Mouse (Mus musculus) embryo, embryonic 11.5 days (tissue): Measurements from ENCODE around the gene Dusp7.

Experiments
- DNase-seq: peaks from one replicate; pipeline ENCODE4 v3.0.0-alpha.2; 2012; ENCODE audit warnings: low read depth, low spot score

Gene Dusp7

GRCm38 (mm10) chr9:106386181-106386864 lies 17.9 kb downstream of the Dusp7 start:
- DNase-seq, result no peak

DNA sequence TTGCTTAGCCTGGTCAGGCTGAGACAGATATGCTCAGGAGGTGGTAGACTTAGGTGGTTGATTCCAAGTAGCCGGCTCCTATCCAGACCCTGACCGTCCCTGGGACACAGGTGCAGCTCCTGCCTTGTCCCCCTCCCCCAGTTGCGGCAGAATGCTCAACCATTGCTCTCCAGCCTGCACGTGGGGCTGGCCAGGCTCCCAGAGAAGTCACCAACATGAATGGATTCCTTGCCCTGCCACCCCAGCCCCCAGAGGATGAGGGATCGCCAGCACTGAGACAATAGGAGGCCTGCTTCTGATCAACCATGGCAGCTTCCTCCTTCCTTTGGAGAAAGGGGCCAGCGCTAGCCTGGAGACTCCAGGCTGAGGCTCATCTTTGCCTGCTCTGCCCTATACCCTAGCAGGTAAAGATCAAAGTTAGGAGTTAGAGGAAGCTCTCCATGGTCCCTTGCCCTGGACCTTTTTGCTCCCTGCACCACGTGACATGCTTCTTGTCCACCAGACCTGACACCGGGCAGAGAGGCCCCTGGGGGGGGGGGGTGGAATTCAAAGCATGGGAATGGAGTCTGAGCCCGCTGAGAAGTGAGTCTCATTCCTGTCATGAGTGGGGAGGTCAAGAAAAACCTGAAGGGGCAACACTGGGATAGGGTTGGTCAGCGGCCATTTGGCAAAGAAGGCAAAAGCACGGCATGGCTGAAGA lies 24.5 kb downstream of the Dusp7 start:
- no peak for DNase-seq

- DNase-seq, result no peak
Observed at GRCm38 (mm10) chr9:106393548-106393947, 25.1 kb downstream of the Dusp7 start.

DNA sequence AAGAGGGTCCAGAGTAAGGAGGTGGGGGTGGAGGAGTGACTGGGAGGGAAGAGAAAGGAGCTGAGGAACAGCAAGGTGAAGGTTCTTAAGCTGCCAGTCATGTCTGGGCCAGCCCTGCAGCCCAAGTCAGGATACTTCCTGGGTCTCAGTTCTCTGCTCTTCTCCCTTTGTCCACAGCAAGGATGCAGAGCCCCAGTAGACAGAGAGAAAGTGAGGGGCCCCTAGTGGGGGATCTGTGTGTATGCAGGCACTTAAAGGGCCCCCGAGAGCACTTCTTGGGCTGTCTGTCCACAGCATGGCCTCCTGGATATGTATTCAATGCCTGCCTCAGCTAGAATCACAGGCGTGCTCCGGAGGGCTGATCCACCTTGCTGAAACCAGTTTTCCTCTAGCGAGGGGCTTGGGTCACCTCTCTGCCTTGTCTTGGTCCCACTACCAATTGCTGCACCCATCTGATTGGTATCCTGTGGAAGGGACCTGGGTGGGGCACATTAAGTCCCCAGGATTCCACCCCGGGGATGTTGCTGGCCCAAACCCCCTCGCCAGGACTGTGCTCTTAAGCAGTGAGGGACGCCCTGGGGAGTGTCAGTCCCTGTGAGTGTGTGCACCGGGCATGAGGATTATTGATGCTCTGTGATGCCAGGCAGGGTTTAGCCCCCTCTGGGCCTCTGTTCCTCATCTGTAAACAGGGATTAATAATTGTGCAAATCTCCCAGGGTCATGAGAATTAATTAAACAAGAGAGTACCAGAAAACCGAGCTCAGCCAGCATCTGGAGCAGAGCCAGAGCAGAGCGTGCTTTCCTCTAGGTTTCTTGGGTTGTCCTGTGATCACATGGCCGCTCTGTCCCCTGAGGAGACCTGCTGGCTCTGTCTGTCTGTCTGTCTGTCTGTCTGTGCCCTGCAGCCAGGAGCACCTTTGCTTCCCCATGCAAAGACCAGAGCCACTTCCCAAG lies 26.5 kb downstream of the Dusp7 start:
- no peak for DNase-seq

DNA sequence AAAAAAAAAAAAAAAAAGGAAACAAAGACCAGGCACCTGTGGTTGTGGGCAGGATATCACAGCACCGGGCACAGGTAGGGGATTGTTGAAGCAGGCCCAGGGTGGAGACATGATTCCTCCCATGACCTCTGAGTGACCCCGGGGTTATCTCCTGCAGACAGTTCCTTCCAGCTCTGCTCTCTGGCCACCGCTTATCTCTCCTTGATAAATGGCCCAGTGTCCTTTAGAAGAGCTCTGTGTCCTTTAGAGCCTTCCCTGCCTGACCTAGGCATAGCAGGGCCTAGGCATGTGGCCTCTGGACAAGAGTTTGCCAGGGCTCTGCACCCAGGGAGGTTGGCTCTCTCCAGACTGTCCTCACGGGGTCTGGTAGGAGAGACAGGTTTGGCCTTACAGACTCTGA lies 29.3 kb downstream of the Dusp7 start:
- no peak for DNase-seq

GRCm38 (mm10) chr9:106398667-106399311 lies 30.4 kb downstream of the Dusp7 start:
- DNase-seq, result no peak

- DNase-seq, result no peak
Observed at GRCm38 (mm10) chr9:106399808-106400207, 31.4 kb downstream of the Dusp7 start.

DNA sequence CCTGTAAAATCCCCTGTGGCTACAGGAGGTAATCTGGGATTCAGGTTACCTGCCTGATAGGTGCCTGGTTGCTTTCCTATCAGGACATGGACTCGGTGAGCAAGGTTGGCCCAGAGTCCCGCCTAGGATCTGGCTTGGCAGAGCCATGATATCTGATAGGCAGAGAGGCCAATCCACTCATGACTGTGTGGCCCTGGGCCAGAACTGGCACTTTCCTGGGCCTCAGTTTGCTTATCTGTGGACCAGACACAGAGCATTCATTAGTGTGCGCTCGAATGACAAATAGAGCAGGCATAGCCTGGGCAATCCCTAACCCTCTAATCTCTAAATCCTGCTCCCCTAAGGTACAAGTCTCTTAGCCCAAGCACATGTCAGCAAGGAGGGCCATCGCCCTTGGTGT lies 33.7 kb downstream of the Dusp7 start:
- DNase-seq, result no peak

DNA sequence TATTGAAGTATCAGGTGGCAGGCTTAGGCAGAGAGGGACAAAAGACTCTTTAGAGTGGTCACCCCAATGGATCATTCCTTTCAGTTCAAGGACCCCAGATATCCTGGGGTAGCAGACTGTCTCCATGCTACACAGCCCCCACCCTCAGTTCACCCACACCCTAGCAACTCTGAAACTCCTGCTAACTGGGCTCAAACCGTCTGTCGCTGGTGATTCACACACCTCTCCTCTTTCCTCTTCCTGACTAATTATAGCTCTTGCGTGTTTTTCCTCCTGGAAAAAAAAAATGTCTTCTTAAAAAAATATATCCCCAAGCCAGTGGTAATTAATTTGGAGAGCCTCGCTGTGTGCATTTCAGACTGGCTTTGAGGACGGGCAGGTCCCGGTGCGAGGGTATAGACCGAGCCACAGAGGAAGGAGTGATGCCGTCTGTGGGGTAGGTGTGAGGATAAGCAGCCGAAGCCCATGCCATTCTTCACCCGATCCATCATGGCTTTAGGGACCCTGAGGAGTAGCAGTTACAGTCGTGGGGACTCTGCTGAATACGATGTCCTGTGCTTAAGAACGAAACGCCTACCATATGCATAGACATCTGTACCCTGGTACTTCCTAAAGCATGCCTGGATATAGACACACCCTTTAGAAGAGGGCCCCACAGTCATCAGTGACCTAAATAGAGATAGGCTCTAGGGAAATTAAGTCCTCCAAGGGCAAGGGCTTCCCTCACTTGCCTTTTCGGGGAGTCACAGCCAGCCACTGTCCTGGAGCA lies 34.4 kb downstream of the Dusp7 start:
- no peak for DNase-seq

DNA sequence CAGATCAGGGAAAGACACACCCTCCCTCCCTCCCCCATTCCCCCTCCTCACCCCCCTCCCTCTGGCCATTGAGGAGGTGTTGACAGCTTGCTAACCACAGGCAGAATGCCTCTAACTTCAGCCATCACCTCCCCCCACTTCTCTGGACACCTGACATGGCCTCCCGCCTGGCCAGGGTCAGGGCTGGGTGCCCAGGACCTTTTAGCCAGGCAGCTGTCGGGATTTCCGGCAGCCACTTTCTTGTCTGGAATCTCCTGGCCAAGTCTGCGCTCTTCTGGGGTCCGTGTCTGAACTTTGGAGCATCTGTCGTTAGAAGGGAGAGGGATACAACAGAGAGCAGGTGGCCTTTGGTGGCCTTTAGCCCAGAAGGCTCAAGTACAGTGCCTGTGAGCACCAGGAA lies 36.8 kb downstream of the Dusp7 start:
- no peak for DNase-seq

GRCm38 (mm10) chr9:106406443-106407078 lies 38.1 kb downstream of the Dusp7 start:
- DNase-seq, result no peak

GRCm38 (mm10) chr9:106409096-106409495 lies 40.7 kb downstream of the Dusp7 start:
- no peak for DNase-seq

DNA sequence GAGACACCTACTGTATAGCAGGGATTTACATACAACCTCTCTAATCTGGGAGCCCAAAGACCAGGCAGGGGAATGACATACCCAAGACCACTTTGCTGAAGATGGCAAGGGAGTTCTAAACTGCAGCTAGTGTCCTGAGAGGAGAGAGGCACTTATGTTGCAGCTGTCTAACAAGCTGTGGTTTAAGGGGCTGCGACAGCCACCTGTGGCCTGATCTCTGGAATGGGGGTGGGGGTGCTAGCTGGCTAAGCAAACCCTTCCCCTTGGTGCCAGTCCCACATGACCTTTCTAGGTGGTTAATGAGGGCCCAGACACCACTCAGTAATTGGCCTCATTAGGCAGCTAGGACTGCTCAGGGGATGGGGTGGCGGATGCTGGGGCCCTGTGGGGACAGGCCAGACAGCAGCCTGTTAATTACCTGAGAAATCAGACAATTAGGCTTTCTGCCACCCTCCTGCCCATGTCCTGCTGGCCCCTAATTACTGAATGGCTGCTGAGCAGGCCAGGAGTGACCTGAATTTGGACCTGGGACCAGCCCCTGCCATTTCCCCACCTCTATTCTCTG lies 41.7 kb downstream of the Dusp7 start:
- no peak for DNase-seq

- DNase-seq, result no peak
Observed at GRCm38 (mm10) chr9:106411091-106411594, 42.7 kb downstream of the Dusp7 start.

DNA sequence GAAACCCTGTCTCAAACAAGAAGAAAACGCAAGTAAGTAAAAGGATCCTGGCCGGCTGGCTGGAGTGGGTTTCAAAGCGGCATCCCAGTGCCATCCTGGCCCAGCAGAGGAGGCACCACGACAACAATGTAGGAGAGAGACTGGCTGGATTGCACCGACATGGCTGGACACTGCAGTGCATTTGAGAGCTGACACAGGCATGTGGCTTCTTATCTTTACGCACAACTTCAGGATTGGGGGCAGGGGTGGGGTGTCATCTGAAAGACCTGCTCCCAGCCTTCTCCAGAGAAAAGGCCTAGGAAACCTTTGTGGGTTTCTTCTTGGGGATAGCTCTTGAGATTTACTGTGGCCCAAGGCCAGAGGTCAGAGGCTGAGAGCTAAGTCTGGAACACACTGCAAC lies 43.3 kb downstream of the Dusp7 start:
- DNase-seq, result no peak

- DNase-seq, result no peak
Observed at GRCm38 (mm10) chr9:106412210-106412609, 43.8 kb downstream of the Dusp7 start.

DNA sequence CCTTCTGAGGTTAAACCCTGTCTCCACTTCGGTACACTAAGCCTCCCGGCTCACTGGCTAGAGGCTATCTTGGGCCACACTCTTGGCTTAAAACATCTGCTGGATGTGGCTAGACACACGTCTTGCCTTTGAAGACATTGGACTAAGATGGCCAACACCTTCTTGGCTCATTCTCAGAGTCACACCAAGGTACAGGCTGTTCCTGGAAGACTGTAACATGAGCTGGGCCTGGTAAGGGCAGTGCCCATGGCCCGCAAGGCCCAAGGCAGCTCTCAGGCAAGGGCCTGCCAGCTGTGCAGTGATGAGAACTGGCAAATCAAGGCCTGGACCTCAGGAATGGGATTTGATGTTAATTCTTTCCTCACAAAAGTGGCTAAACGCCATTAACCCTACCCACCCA lies 45.2 kb downstream of the Dusp7 start:
- DNase-seq, result no peak

- no peak for DNase-seq
Observed at GRCm38 (mm10) chr9:106416826-106417225, 48.4 kb downstream of the Dusp7 start.

DNA sequence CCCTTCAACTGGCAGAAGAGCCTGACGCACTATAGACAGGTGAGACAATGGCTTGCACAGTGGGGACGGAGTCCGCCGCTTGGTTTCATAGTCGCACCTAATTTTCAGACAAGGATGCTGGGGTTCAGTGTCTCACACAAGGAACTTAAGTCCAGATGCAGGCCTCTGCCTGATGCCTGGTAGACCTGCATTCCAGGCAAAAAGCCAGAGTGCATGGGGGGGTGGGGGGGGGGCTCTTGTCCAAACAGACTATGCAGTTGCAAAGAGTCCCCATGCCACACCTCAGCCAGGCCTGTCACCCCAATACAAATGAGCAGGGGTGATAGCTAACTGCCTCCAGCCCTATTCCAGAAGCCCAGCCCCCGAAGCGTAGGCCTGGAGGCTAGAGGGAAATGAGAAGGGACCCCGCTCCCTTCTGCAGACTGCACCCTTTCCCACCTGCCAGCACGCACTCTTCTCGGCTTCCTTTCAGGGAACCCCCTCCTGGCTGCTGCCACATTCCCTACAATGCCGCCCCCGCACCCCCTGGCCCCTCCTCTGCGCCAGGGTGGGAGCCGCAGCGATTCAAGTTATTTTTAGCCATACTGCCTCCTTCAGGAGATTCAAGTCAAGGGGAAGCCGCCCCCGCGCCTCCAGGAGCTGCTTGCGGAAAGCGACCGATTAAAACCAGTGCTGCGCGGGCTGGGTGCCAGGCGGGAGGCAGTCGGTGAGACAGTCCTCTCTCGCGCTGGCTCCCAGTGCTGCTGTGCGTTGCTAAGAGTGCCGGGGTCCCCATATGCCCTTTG lies 49.6 kb downstream of the Dusp7 start:
- peak; percentile 38 for DNase-seq
